In genomic region chr9:121936952-121937351, GRCm38 (mm10) we compare ENCODE assay signal across 10 mouse cellular contexts. TPM values are rescaled to one million over a fixed set of nuclear protein-coding genes. Genes with fewer than 3 reads are reported as not detected.
DNase-seq lines count a peak whose midpoint lies in the region; ATAC-seq and TF ChIP-seq lines count a peak whose summit lies in the region.
"Had no signal": no experiment of that assay in that cellular context is flagged by ENCODE, and none has a peak within 500 bp of the region (broad histone marks: within the 10 kb centered on the region; RNA-seq: fewer than 3 reads in every experiment).

No protein-coding gene starts in this region.

- DNase-seq in adrenal gland, postnatal 14 days: peak; percentile 5
- no peak for DNase-seq in adrenal gland, adult 2 months
- peak; percentile 54 for DNase-seq in 3T3-L1 (ENCODE audit: low read depth, low spot score)
- DNase-seq in liver, embryonic 14.5 days (ENCODE audit: low read depth in 3 of 3, low spot score in 3 of 3): no peak
- no peak for DNase-seq in thymus, postnatal 0 days (ENCODE audit: low spot score)
- DNase-seq in spleen, adult 12 weeks (ENCODE audit: low spot score): no peak
- no peak for DNase-seq in kidney, adult 18-20 months
- DNase-seq: adrenal gland, postnatal 10 days had no signal

- TF ChIP-seq EP300 in liver, embryonic 14.5 days (IDR thresholded peaks at IDR 0.05; ENCODE audit: low read depth): no peak

- H3K9me3 ChIP-seq in liver, embryonic 14.5 days (ENCODE audit: control insufficient read depth, low read length): no peaks in the 10 kb centered on the region

- H3K4me1 ChIP-seq in cortical plate, adult 2 months (ENCODE audit: control insufficient read depth, insufficient read depth, low read length): no peaks in the 10 kb centered on the region
- peaks cover 0 to 3% of the 10 kb centered on the region in 2 experiments; a peak in 1 of 4 replicates for H3K4me1 ChIP-seq in liver, embryonic 14.5 days (replicated peaks; ENCODE audit: control insufficient read depth in 2 of 2, insufficient read depth in 2 of 2, low read length in 1 of 2)

- WGBS in liver, embryonic 14.5 days (ENCODE audit: insufficient replicate concordance): 43% methylated on average over 1 of the region's 1 CpGs

- H3K27me3 ChIP-seq in liver, embryonic 14.5 days (ENCODE audit: control insufficient read depth, insufficient read depth, low read length): no peaks in the 10 kb centered on the region

- no peak for TF ChIP-seq POLR2A in cortical plate, adult 2 months (IDR thresholded peaks at IDR 0.05; ENCODE audit: extremely low read depth, insufficient read depth, low read length)

- H3K36me3 ChIP-seq in liver, embryonic 14.5 days (replicated peaks; ENCODE audit: control insufficient read depth, insufficient read depth, low read depth): no peaks in the 10 kb centered on the region

- H3K4me3 ChIP-seq in cortical plate, adult 2 months (ENCODE audit: insufficient read depth, low read length): peak overlapping the region; percentile 53; the same call in 1 of the 2 replicates
- H3K4me3 ChIP-seq in liver, embryonic 14.5 days (ENCODE audit: insufficient read depth in 1 of 2, low read depth in 2 of 2, low read length in 2 of 2): no peak overlapping the region

- TF ChIP-seq CTCF in cortical plate, adult 2 months (IDR thresholded peaks at IDR 0.05; ENCODE audit: extremely low read depth, insufficient read depth, low read length): no peak
- TF ChIP-seq CTCF in liver, embryonic 14.5 days (IDR thresholded peaks at IDR 0.05; ENCODE audit: low read depth): no peak

- no peak overlapping the region for H3K27ac ChIP-seq in cortical plate, adult 2 months (ENCODE audit: insufficient read depth, low read length)
- no peak overlapping the region for H3K27ac ChIP-seq in liver, embryonic 14.5 days

- no peak overlapping the region for H3K9ac ChIP-seq in liver, embryonic 14.5 days (replicated peaks)

- 0 out of 2 replicates have a peak, but pooled peaks have one; percentile 43 for ATAC-seq in liver, embryonic 14.5 days (ENCODE audit: insufficient read depth)

- H3K4me2 ChIP-seq in liver, embryonic 14.5 days (ENCODE audit: low read depth): 0 out of 2 replicates have a peak overlapping the region, but pooled peaks have one; percentile 57

RNA-seq across cellular contexts. Expression of gene Fam198a, which starts 13.8 kb away (rescaled TPM):
- 2.1 and 2.5 TPM in 2 replicates for total RNA-seq in adrenal gland, postnatal 14 days (2021)
- 1 to 10 TPM in 1 of 2 experiments, under 1 TPM in 1; 0.78 to 1.6 TPM for total RNA-seq in adrenal gland, adult 2 months (2021)
- polyA plus RNA-seq in adrenal gland, adult 2 months (2012; rRNA removed): 0.87 and 1.5 TPM in 2 replicates
- 4.6 and 4.9 TPM in 2 replicates for polyA plus RNA-seq in cortical plate, adult 2 months (2012; rRNA removed)
- polyA plus RNA-seq in liver, embryonic 14.5 days (2012; rRNA removed): 0.08 and 0.14 TPM in 2 replicates
- 0.10 and 0.13 TPM in 2 replicates for polyA plus RNA-seq in liver, embryonic 14.5 days (2014; fragmentation: Nextera tagmentation; extraction: Ambion mirVana)
- polyA plus RNA-seq in thymus, postnatal 0 days (2015; fragmentation: Nextera tagmentation; extraction: Ambion mirVana): 0.31 and 0.57 TPM in 2 replicates

RNA-seq across cellular contexts. Expression of gene Cyp8b1, which starts 20.8 kb away (rescaled TPM):
- total RNA-seq in adrenal gland, postnatal 14 days (2021): 1.6 and 10.7 TPM in 2 replicates
- total RNA-seq in adrenal gland, adult 2 months (2021): under 1 TPM; 0.48 to 0.84 TPM
- 0.32 and 1.00 TPM in 2 replicates for polyA plus RNA-seq in adrenal gland, adult 2 months (2012; rRNA removed)
- polyA plus RNA-seq in cortical plate, adult 2 months (2012; rRNA removed): not detected in 2 replicates
- polyA plus RNA-seq in liver, embryonic 14.5 days (2012; rRNA removed): 0.67 and 0.74 TPM in 2 replicates
- polyA plus RNA-seq in liver, embryonic 14.5 days (2014; fragmentation: Nextera tagmentation; extraction: Ambion mirVana): 1.5 and 1.8 TPM in 2 replicates
- 0.31 and 0.40 TPM in 2 replicates for polyA plus RNA-seq in thymus, postnatal 0 days (2015; fragmentation: Nextera tagmentation; extraction: Ambion mirVana)
- polyA plus RNA-seq: limb, embryonic 11.5 days had no signal

RNA-seq across cellular contexts. Expression of gene Ackr2, which starts 38.8 kb away (rescaled TPM):
- total RNA-seq in adrenal gland, postnatal 14 days (2021): 1.4 and 2.1 TPM in 2 replicates
- total RNA-seq in adrenal gland, adult 2 months (2021): 1 to 10 TPM; 1.2 to 1.4 TPM
- polyA plus RNA-seq in adrenal gland, adult 2 months (2012; rRNA removed): 0.77 and 0.92 TPM in 2 replicates
- 4.7 and 5.7 TPM in 2 replicates for polyA plus RNA-seq in cortical plate, adult 2 months (2012; rRNA removed)
- 0.07 and 0.08 TPM in 2 replicates for polyA plus RNA-seq in liver, embryonic 14.5 days (2012; rRNA removed)
- 0.20 and 0.37 TPM in 2 replicates for polyA plus RNA-seq in liver, embryonic 14.5 days (2014; fragmentation: Nextera tagmentation; extraction: Ambion mirVana)
- polyA plus RNA-seq in thymus, postnatal 0 days (2015; fragmentation: Nextera tagmentation; extraction: Ambion mirVana): 0.26 and 0.31 TPM in 2 replicates

RNA-seq across cellular contexts. Expression of gene Pomgnt2, which starts 60.0 kb away (rescaled TPM):
- total RNA-seq in adrenal gland, postnatal 14 days (2021): 12.6 and 15.7 TPM in 2 replicates
- 10 to 100 TPM; 14.7 to 24.7 TPM for total RNA-seq in adrenal gland, adult 2 months (2021)
- 35.5 and 36.4 TPM in 2 replicates for polyA plus RNA-seq in adrenal gland, adult 2 months (2012; rRNA removed)
- polyA plus RNA-seq in cortical plate, adult 2 months (2012; rRNA removed): 30.0 and 31.4 TPM in 2 replicates
- 1.9 and 2.0 TPM in 2 replicates for polyA plus RNA-seq in liver, embryonic 14.5 days (2012; rRNA removed)
- polyA plus RNA-seq in liver, embryonic 14.5 days (2014; fragmentation: Nextera tagmentation; extraction: Ambion mirVana): 1.7 and 2.2 TPM in 2 replicates
- polyA plus RNA-seq in thymus, postnatal 0 days (2015; fragmentation: Nextera tagmentation; extraction: Ambion mirVana): 5.8 and 6.2 TPM in 2 replicates

Comparison
In these comparisons a context has a peak if more than half of its experiments do, and no peak if none do; other contexts are left out.
1. DNase-seq: peak in adrenal gland, postnatal 14 days (single experiment) and 3T3-L1 (single experiment); none in adrenal gland, adult 2 months (single experiment), liver, embryonic 14.5 days (0 of 3), thymus, postnatal 0 days (single experiment), spleen, adult 12 weeks (single experiment) and kidney, adult 18-20 months (single experiment).